Mouse (Mus musculus) liver, postnatal 0 days (tissue): Measurements from ENCODE around the gene Treh. TPM values are rescaled to one million over a fixed set of nuclear protein-coding genes. Genes with fewer than 3 reads are reported as not detected.
A peak's percentile ranks its signal among the peaks of the same experiment; 100 is the strongest.

Experiments
- ATAC-seq: fragments of 200-750 bp; cut with Nextera tagmentation; 2 replicates; pipeline ENCODE4 v1.8.0; 2017; ENCODE audit warnings: mild to moderate bottlenecking, moderate library complexity
- DNase-seq: peaks from one replicate; pipeline ENCODE4 v3.0.0-alpha.2; 2016
- H3K27ac ChIP-seq: fragments of 300-500 bp; sonication (generic); 2 replicates; pipeline ENCODE4 v1.5.1; 2014; ENCODE audit warnings: antibody characterized with exemption, moderate library complexity, mild to moderate bottlenecking, low read depth
- H3K27me3 ChIP-seq: fragments of 300-500 bp; sonication (generic); 2 replicates; pipeline ENCODE4 v1.6.1; 2014; ENCODE audit warnings: low read length, control low read depth, mixed read lengths; ENCODE audit not compliant: insufficient read depth
- H3K36me3 ChIP-seq: fragments of 300-500 bp; sonication (generic); replicated peaks from 2 replicates; pipeline ENCODE4 v1.6.1; 2014; ENCODE audit warnings: mild to moderate bottlenecking, control low read depth, low read length, moderate library complexity, mixed read lengths; ENCODE audit not compliant: insufficient read depth
- H3K4me1 ChIP-seq: fragments of 300-500 bp; sonication (generic); 2 replicates; pipeline ENCODE4 v1.6.1; 2014; ENCODE audit warnings: antibody characterized with exemption, mild to moderate bottlenecking, control low read depth; ENCODE audit not compliant: insufficient read depth
- H3K4me2 ChIP-seq: fragments of 300-500 bp; sonication (generic); 2 replicates; pipeline ENCODE4 v1.6.1; 2014; ENCODE audit warnings: low read depth, mild to moderate bottlenecking, low read length, moderate library complexity, mixed read lengths
- H3K4me3 ChIP-seq: fragments of 300-500 bp; sonication (generic); 2 replicates; pipeline ENCODE4 v1.5.1; 2014; ENCODE audit warnings: low read depth, low read length
- H3K9ac ChIP-seq: fragments of 300-500 bp; sonication (generic); replicated peaks from 2 replicates; pipeline ENCODE4 v1.6.1; 2014; ENCODE audit warnings: mild to moderate bottlenecking, moderate library complexity
- H3K9me3 ChIP-seq: fragments of 300-500 bp; sonication (generic); 2 replicates; pipeline ENCODE4 v1.6.1; 2016; ENCODE audit warnings: mild to moderate bottlenecking, control low read depth, low read length, mixed read lengths
- CTCF ChIP-seq: sonication (generic); IDR thresholded peaks from 2 replicates; pipeline ENCODE4 v1.5.1; 2016; ENCODE audit warnings: antibody characterized with exemption, low read depth
- EP300 ChIP-seq: IDR thresholded peaks from 2 replicates; pipeline ENCODE4 v1.6.1; 2016; ENCODE audit warnings: antibody characterized with exemption, low read depth, mild to moderate bottlenecking
- WGBS: fragments of 180-500 bp; shearing (Covaris S2); extraction: QIAGEN DNeasy Blood & Tissue Kit; methylation state at CpG from one replicate; pipeline ENCODE4 v1.1.7; 2014; ENCODE audit not compliant: insufficient replicate concordance; 5-methylcytosine and 5-hydroxymethylcytosine counted together
- polyA plus RNA-seq: library from polyadenylated mRNA; unstranded; fragments of >200 nt; fragmentation: Nextera tagmentation; extraction: Ambion mirVana; gene quantifications from 2 replicates; pipeline ENCODE4 v1.2.1, GENCODE M21; 2015

Treh gene
- polyA plus RNA-seq, 1 experiment from 2014 or later: 0.94 TPM

DNA sequence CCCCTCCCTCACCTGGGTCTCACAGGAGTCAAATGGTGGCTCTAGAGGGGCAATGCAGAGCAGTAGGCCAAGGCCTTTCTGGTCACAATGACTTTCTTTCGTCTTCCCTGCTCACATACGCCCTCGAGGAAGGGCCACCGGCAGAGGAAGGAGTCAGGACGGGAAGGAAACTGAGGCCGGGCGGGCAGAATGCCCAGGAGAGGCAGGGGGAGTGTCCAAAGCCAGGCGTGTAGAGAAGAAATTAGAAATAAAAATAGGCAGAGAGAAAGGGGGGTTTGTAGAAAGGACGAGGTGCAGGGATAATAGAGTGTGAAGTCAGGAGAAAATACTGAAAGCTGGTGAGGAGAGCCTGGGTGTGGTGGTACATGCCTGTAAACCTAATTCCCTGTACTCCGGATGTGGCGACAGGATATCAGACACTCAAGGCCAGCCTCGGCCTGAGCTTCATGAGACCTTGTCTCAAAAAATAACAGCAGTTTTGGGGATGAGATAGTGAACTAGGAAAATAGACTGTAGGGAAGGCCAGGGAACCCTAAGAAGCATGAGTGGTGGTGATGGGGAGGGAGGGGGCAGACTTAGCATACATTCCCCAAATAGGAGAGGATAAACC, 60.0 kb downstream of the Treh start:
- H3K9ac ChIP-seq: no peak overlapping the region
- no peak for ATAC-seq
- H3K27me3 ChIP-seq: peaks cover 35% of the 10 kb centered on the region
- H3K4me2 ChIP-seq: peak overlapping the region; percentile 84
- TF ChIP-seq EP300: no peak
- TF ChIP-seq CTCF: no peak
- peaks cover 14% of the 10 kb centered on the region for H3K4me1 ChIP-seq
- H3K27ac ChIP-seq: peak overlapping the region; percentile 20; the same call in 1 of the 2 replicates
- 46% methylated on average over 12 of the region's 12 CpGs for WGBS
- H3K4me3 ChIP-seq: peak overlapping the region; percentile 58; the same call in 1 of the 2 replicates
- no peaks in the 10 kb centered on the region for H3K36me3 ChIP-seq
- no peak for DNase-seq
- H3K9me3 ChIP-seq: no peaks in the 10 kb centered on the region

DNA sequence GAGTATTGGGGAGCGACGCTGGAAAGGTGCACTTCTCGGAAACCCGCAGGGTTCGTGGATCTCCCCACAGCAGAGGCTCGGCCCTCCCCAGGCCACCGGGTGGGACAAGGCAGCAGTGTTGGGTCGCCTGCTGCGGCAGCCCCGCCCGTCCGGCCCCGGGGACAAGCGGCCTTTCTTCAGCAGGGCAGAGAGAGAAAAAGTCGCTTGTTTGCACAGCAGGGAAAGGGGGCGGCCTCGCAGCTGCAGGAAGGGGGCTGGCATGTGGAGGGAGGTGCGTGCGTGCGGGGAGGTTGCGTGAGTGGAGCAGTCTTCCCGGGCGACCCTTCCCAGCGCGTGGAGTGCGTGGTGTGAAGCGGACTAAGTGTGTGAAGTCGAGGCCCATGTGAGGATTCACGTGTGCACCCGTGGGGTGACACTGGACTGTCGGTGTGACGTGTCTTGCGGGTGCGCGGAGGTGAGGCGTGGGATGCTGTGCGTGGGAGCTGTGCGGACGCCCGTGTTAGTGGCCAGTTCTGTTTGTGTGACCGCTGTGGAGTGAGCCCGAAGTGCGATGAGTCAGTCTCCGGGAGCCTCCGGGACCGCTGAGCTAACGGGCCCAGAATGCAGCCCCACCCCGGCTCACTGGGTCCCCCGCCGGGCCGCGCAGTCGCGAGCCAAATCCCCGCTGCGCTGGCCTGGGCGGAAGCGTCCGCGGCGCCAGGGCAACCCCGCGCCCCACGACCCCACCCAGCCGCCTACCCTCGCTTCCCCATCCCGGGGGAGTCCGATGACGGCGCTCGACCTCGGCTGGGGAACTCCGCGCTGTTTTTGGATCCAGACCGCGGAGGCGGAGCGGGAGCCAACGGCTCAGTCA, 60.9 kb downstream of the Treh start:
- H3K36me3 ChIP-seq: no peaks in the 10 kb centered on the region
- TF ChIP-seq EP300: no peak
- no peak for TF ChIP-seq CTCF
- H3K4me1 ChIP-seq: peaks cover 14% of the 10 kb centered on the region
- H3K27ac ChIP-seq: peak overlapping the region; percentile 20; the same call in 1 of the 2 replicates
- ATAC-seq: peak; percentile 47
- peak overlapping the region; percentile 58 for H3K4me3 ChIP-seq
- peak overlapping the region; percentile 84 for H3K4me2 ChIP-seq
- H3K9ac ChIP-seq: peak overlapping the region; percentile 51
- peak; percentile 40 for DNase-seq
- under 1% methylated on average over 79 of the region's 79 CpGs for WGBS
- no peaks in the 10 kb centered on the region for H3K9me3 ChIP-seq
- H3K27me3 ChIP-seq: peaks cover 35% of the 10 kb centered on the region

- H3K9ac ChIP-seq: peak within 1 kb of the TSS; percentile 51
Measured at GRCm38 (mm10) chr9:44734524-44735494, 61.8 kb downstream of the Treh start, which contains the start of gene Phldb1. TSS of gene Phldb1 (minus strand) at chr9:44735198.

GRCm38 (mm10) chr9:44735886-44736285, 62.9 kb downstream of the Treh start:
- peaks cover 14% of the 10 kb centered on the region for H3K4me1 ChIP-seq
- H3K4me2 ChIP-seq: no peak overlapping the region
- H3K4me3 ChIP-seq: no peak overlapping the region
- H3K27me3 ChIP-seq: peaks cover 35% of the 10 kb centered on the region
- no peak overlapping the region for H3K9ac ChIP-seq
- no peaks in the 10 kb centered on the region for H3K9me3 ChIP-seq
- 75% methylated on average over 6 of the region's 6 CpGs for WGBS
- H3K27ac ChIP-seq: no peak overlapping the region
- ATAC-seq: no peak
- no peak for TF ChIP-seq CTCF
- TF ChIP-seq EP300: no peak
- H3K36me3 ChIP-seq: no peaks in the 10 kb centered on the region
- DNase-seq: no peak

More at GRCm38 (mm10) chr9:44734524-44735494, 61.8 kb downstream of the Treh start, which contains the start of gene Phldb1:
- no peaks in the 10 kb centered on the region for H3K9me3 ChIP-seq
- WGBS: 3% methylated on average over 47 of the region's 47 CpGs
- H3K27me3 ChIP-seq: peaks cover 35% of the 10 kb centered on the region
- DNase-seq (peak; percentile 62), ATAC-seq (peak; percentile 63)
- H3K27ac ChIP-seq: 0 out of 2 replicates have a peak within 1 kb of the TSS, but pooled peaks have one; percentile 1
- peaks cover 14% of the 10 kb centered on the region for H3K4me1 ChIP-seq
- H3K4me3 ChIP-seq: peak within 1 kb of the TSS; percentile 58
- H3K4me2 ChIP-seq: peak within 1 kb of the TSS; percentile 84
- peak; percentile 60 for TF ChIP-seq CTCF
- no peak for TF ChIP-seq EP300
- H3K36me3 ChIP-seq: no peaks in the 10 kb centered on the region

Other genes starting within 250 kb of the Treh start
- gene Foxr1, start 232.1 kb upstream of the Treh start, polyA plus RNA-seq: not detected in 2 replicates
- not detected in 2 replicates for gene Upk2, start 218.3 kb upstream of the Treh start, polyA plus RNA-seq
- gene Bcl9l, start 190.4 kb upstream of the Treh start, polyA plus RNA-seq: 2.0 and 2.2 TPM in 2 replicates
- 0.32 and 0.55 TPM in 2 replicates for gene Cxcr5, start 111.4 kb upstream of the Treh start, polyA plus RNA-seq
- 5.3 and 6.3 TPM in 2 replicates for gene Ddx6, start 68.3 kb upstream of the Treh start, polyA plus RNA-seq
- gene Phldb1, start 62.0 kb downstream of the Treh start, polyA plus RNA-seq: 1.5 and 2.2 TPM in 2 replicates
- gene Arcn1, start 94.6 kb downstream of the Treh start, polyA plus RNA-seq: 53.5 and 58.4 TPM in 2 replicates
- gene Ift46, start 94.7 kb downstream of the Treh start, polyA plus RNA-seq: 23.6 and 24.5 TPM in 2 replicates
- 5.6 and 6.0 TPM in 2 replicates for gene Tmem25, start 126.1 kb downstream of the Treh start, polyA plus RNA-seq
- 588 and 688 TPM in 2 replicates for gene Ttc36, start 129.8 kb downstream of the Treh start, polyA plus RNA-seq
- 1.8 and 2.2 TPM in 2 replicates for gene Kmt2a, start 208.1 kb downstream of the Treh start, polyA plus RNA-seq
- 764 and 787 TPM in 2 replicates for gene Atp5l, start 247.5 kb downstream of the Treh start, polyA plus RNA-seq